Mouse (Mus musculus) kidney, adult 2 months (tissue): ENCODE data around the gene Abt1.

Experiments
- CTCF ChIP-seq: fragments of 200-500 bp; conservative IDR thresholded peaks from 2 replicates; pipeline ENCODE4 v1.5.1; 2011; ENCODE audit warnings: low read depth, mild to moderate bottlenecking, control low read depth, low read length, moderate library complexity, mixed read lengths; ENCODE audit not compliant: insufficient read depth, insufficient read length
- POLR2A ChIP-seq: fragments of 200-500 bp; IDR thresholded peaks from one replicate; pipeline ENCODE4 v1.6.1; 2011; ENCODE audit warnings: low read depth, low read length, control low read depth

DNA sequence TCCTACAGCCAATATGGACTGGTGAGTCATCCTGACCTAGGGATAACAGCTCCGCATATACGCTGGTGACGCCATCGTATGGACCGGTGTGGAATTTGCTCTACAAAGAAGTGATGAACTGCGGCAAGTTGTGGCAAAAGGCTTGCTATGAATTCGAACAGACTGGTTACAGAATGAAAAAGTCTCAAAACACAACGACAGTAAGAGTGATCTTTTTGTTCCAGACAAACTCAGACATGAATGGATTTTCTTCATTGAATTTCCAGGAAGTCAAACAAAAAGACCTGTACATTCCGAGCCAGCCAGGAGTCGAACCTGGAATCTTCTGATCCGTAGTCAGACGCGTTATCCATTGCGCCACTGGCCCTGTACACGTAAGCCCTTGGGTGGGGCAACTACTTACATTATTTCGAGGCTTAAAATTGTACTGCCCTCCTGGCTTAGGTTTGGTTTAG, 22.9 kb upstream of the Abt1 start:
- TF ChIP-seq POLR2A (no peak), CTCF (no peak)
